Mouse (Mus musculus): ENCODE measurements around the gene Mark4.

The Mark4 gene

GRCm38 (mm10) chr7:19399496-19400280, 58.9 kb downstream of the Mark4 start:
- DNase-seq (ENCODE audit: low spot score), result peak; percentile 77

- DNase-seq (ENCODE audit: low spot score), result no peak
Observed at GRCm38 (mm10) chr7:19394484-19394883, 64.1 kb downstream of the Mark4 start.

GRCm38 (mm10) chr7:19388699-19389413, 69.8 kb downstream of the Mark4 start:
- no peak for DNase-seq (ENCODE audit: low spot score)

DNA sequence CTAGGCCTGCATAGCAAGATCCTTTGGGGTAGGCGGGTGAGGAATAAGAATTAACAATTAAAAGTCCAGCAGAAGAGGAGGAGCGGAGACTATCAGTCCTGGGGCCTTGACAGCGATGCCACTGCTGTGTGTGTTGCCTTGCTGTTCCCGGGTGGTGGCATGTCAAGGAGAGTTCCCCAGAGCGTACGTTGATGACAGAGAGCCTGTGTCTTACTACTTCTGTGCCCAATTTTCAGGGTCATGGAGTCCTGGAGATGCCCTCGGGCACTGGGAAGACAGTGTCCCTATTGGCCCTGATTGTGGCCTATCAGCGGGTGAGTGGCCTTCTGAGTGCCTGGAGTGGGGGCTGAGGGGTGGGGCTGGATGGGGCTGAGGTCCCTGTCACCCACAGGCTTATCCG, 74.9 kb downstream of the Mark4 start:
- DNase-seq (ENCODE audit: low spot score), result no peak

DNA sequence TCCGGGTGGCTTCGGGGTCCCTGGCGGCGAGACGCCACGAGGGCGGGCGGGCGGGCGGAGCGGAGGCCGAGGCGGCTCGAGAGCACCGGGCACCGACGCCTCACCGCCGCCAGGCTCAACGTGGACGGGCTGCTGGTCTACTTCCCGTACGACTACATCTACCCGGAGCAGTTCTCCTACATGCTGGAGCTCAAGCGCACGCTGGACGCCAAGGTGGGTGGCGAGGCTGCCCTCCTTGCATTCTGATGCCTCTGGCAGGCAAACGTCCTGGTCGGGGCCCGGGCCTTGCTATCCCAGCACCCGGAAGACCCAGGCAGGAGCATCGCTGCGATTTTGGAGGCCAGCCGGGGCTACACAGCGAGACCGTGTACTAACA, 76.5 kb downstream of the Mark4 start:
- peak; percentile 27 for DNase-seq (ENCODE audit: low spot score)

- DNase-seq (ENCODE audit: low spot score), result peak; percentile 99
Observed at GRCm38 (mm10) chr7:19381377-19382165, 77.0 kb downstream of the Mark4 start, which contains the start of gene Ercc2. Ercc2 (plus strand) TSS chr7:19382010.

DNA sequence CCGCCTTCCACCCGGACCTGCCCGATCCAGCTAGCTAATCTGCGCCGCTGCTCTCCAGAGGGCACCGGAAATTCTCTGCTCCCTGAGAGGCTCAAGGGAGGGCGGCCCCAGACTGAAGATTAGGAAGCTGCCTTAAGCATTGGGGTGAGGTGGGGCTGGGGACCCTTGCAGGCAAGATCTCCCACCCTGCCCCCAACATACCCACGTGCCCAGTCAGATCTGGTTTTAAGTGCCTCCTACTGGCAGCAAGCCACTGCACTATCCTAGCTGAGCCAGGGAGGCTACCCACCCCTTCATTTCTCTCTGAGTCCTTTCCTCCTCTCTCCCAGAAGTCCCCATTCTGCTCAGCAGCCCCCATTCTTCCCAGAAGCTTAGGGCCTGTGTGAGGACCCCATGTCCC, 80.6 kb downstream of the Mark4 start:
- DNase-seq (ENCODE audit: low spot score), result no peak

- DNase-seq (ENCODE audit: low spot score), result no peak
Observed at GRCm38 (mm10) chr7:19376019-19376418, 82.6 kb downstream of the Mark4 start.

GRCm38 (mm10) chr7:19375368-19375767, 83.3 kb downstream of the Mark4 start:
- DNase-seq (ENCODE audit: low spot score), result no peak
